Mouse (Mus musculus) neutrophil, adult 83 days (primary cell): ENCODE results near the gene Kif26a. TPM values are rescaled to one million over a fixed set of nuclear protein-coding genes. Genes with fewer than 3 reads are reported as not detected.

ENCODE experiments used
- total RNA-seq, 2 experiments: library from RNA; stranded (reverse); gene quantifications; one replicate each; pipeline ENCODE4 v1.2.4; 2023

Kif26a gene
- under 1 TPM in 1 of 2 experiments, not detected in 1; 0.07 TPM for total RNA-seq

GRCm38 (mm10) chr12:112145875-112146651, at the start of gene Kif26a:
Gene Kif26a, plus strand, starts transcription at chr12:112146208.

GRCm38 (mm10) chr12:112106541-112106971, 39.5 kb upstream of the Kif26a start, which contains the start of gene Aspg:
Gene Aspg, plus strand, starts transcription at chr12:112106679.

Other genes with a start within 250 kb of the Kif26a start
- 1 to 10 TPM; 1.8 to 2.3 TPM for gene Ppp1r13b, start 238.1 kb upstream of the Kif26a start, total RNA-seq
- 100 to 1,000 TPM; 143 to 146 TPM for gene Atp5mpl, start 179.2 kb upstream of the Kif26a start, total RNA-seq
- under 1 TPM in 1 of 2 experiments, not detected in 1; 0.15 TPM for gene Tdrd9, start 174.6 kb upstream of the Kif26a start, total RNA-seq
- not detected for gene Rd3l, start 164.9 kb upstream of the Kif26a start, total RNA-seq
- gene Aspg, start 39.5 kb upstream of the Kif26a start, total RNA-seq = under 1 TPM; 0.64 to 0.77 TPM